Comparison of ENCODE assay signal across 9 mouse cellular contexts in the genomic region with DNA sequence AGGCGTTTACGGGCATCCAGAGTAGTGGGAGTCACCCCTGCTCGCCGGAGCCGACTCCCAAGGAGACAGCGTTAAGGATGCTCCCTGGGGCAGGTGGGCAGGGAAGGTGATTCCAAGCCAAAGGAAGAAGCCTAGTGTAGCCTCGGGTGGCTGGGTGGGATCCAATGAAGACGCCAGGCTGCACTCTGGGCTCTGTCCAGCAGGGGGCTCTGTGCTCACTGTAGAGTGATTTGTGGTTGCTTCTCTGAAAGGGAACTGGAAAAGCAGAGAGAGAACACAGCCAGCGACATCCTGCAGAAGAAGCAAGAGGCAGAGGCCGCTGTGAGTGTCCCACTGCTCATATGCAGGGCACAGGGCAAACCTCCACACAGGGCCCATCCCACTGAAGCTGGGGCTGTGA. TPM values are rescaled to one million over a fixed set of nuclear protein-coding genes. Genes with fewer than 3 reads are reported as not detected.
DNase-seq lines count a peak whose midpoint lies in the region; ATAC-seq and TF ChIP-seq lines count a peak whose summit lies in the region.
"Had no signal": no experiment of that assay in that cellular context is flagged by ENCODE, and none has a peak within 500 bp of the region (broad histone marks: within the 10 kb centered on the region; RNA-seq: fewer than 3 reads in every experiment).

No protein-coding gene starts in this region.

- TF ChIP-seq CTCF in ES-Bruce4 (IDR thresholded peaks at IDR 0.05; ENCODE audit: low read depth, low read length) = peak; percentile 85
- TF ChIP-seq CTCF in bone marrow, adult 2 months (IDR thresholded peaks at IDR 0.05; ENCODE audit: control insufficient read depth, insufficient read depth, low read length) = peak; percentile 86

- no peak for ATAC-seq in embryonic facial prominence, embryonic 14.5 days (ENCODE audit: low read depth)

- H3K36me3 ChIP-seq in ES-Bruce4 (ENCODE audit: control insufficient read depth, insufficient read depth, low read length, poor library complexity, severe bottlenecking) = peaks cover 19% of the 10 kb centered on the region
- peaks cover 61% of the 10 kb centered on the region for H3K36me3 ChIP-seq in embryonic facial prominence, embryonic 14.5 days (ENCODE audit: control insufficient read depth, insufficient read depth, low read length)

- TF ChIP-seq EP300 in ES-Bruce4 (IDR thresholded peaks at IDR 0.05; ENCODE audit: insufficient read depth, low read depth, low read length) = no peak

- no peak overlapping the region for H3K9ac ChIP-seq in ES-Bruce4 (ENCODE audit: low read depth, poor library complexity, severe bottlenecking)
- H3K9ac ChIP-seq in embryonic facial prominence, embryonic 14.5 days (ENCODE audit: low read depth, low read length) = no peak overlapping the region
- H3K9ac ChIP-seq: limb, embryonic 12.5 days had no signal

- H3K4me3 ChIP-seq in ES-Bruce4 (ENCODE audit: low read depth, low read length) = no peak overlapping the region
- no peak overlapping the region for H3K4me3 ChIP-seq in bone marrow, adult 2 months (replicated peaks; ENCODE audit: control insufficient read depth, low read depth, low read length)
- H3K4me3 ChIP-seq in embryonic facial prominence, embryonic 14.5 days (ENCODE audit: low read depth, low read length) = no peak overlapping the region
- H3K4me3 ChIP-seq: limb, embryonic 12.5 days had no signal

- no peak overlapping the region for H3K27ac ChIP-seq in ES-Bruce4 (ENCODE audit: insufficient read depth, low read length)
- peak overlapping the region; percentile 18; the same call in 1 of the 2 replicates for H3K27ac ChIP-seq in bone marrow, adult 2 months (ENCODE audit: control insufficient read depth, insufficient read depth, low read depth, low read length, poor library complexity)
- H3K27ac ChIP-seq in embryonic facial prominence, embryonic 14.5 days (replicated peaks; ENCODE audit: low read depth, low read length) = no peak overlapping the region
- H3K27ac ChIP-seq: limb, embryonic 12.5 days had no signal

- intact Hi-C loops in heart, postnatal 10 days (cut with DNase I) = no loop called here

- no peaks in the 10 kb centered on the region for H3K27me3 ChIP-seq in ES-Bruce4 (ENCODE audit: control insufficient read depth, insufficient read depth, low read length, poor library complexity, severe bottlenecking)
- H3K27me3 ChIP-seq in embryonic facial prominence, embryonic 14.5 days (replicated peaks; ENCODE audit: control insufficient read depth, insufficient read depth, low read length) = no peaks in the 10 kb centered on the region
- H3K27me3 ChIP-seq: limb, embryonic 12.5 days had no signal

- 42% methylated on average over 10 of the region's 10 CpGs for WGBS in bone marrow, adult 2 months
- WGBS in embryonic facial prominence, embryonic 14.5 days = 41% methylated on average over 8 of the region's 10 CpGs

- DNase-seq in embryonic facial prominence, embryonic 14.5 days (ENCODE audit: low spot score) = peak; percentile 75
- peak; percentile 87 to 94 for DNase-seq in heart, postnatal 10 days
- peak; percentile 88 for DNase-seq in layer of hippocampus, adult 9-10 months (ENCODE audit: low spot score)
- DNase-seq in lung, postnatal 14 days = peak; percentile 91
- peak; percentile 50 for DNase-seq in retina, adult 2 months (ENCODE audit: low read depth, low spot score)
- peak; percentile 51 to 79 for DNase-seq in urinary bladder, adult 18-20 months (ENCODE audit: low spot score in 2 of 2)

- no peak for TF ChIP-seq POLR2A in ES-Bruce4 (IDR thresholded peaks at IDR 0.05; ENCODE audit: insufficient read depth, low read length)
- TF ChIP-seq POLR2A in bone marrow, adult 2 months (IDR thresholded peaks at IDR 0.05; ENCODE audit: borderline replicate concordance, control insufficient read depth, low read depth, low read length) = no peak

- H3K4me1 ChIP-seq in ES-Bruce4 (ENCODE audit: control insufficient read depth, insufficient read depth, low read length) = peaks cover 2% of the 10 kb centered on the region
- H3K4me1 ChIP-seq in bone marrow, adult 2 months (ENCODE audit: control insufficient read depth, insufficient read depth, low read length) = 0 out of 2 replicates have a peak, but pooled peaks cover 2% of the 10 kb centered on the region
- H3K4me1 ChIP-seq in embryonic facial prominence, embryonic 14.5 days (ENCODE audit: control insufficient read depth, insufficient read depth, low read length) = no peaks in the 10 kb centered on the region

- H3K4me2 ChIP-seq in embryonic facial prominence, embryonic 14.5 days (ENCODE audit: low read depth, low read length) = no peak overlapping the region
- H3K4me2 ChIP-seq: limb, embryonic 12.5 days had no signal

- no peaks in the 10 kb centered on the region for H3K9me3 ChIP-seq in ES-Bruce4 (replicated peaks; ENCODE audit: control insufficient read depth, insufficient read depth, low read length, poor library complexity, severe bottlenecking)
- H3K9me3 ChIP-seq in embryonic facial prominence, embryonic 14.5 days (ENCODE audit: control insufficient read depth, low read length) = 0 out of 2 replicates have a peak, but pooled peaks cover 3% of the 10 kb centered on the region
- H3K9me3 ChIP-seq: limb, embryonic 12.5 days had no signal

RNA-seq across cellular contexts. Expression of a gene that starts 11.0 kb away (rescaled TPM):
- 20.0 and 20.7 TPM in 2 replicates for polyA plus RNA-seq in ES-Bruce4 (2011; ENCODE audit: insufficient read depth, insufficient read length, low read depth, missing spikeins)
- 16.4 and 23.6 TPM in 2 replicates for polyA plus RNA-seq in bone marrow, adult 2 months (2011; ENCODE audit: insufficient read depth, insufficient read length, low replicate concordance, missing spikeins)
- 31.7 and 32.7 TPM in 2 replicates for polyA plus RNA-seq in embryonic facial prominence, embryonic 14.5 days (2014; fragmentation: Nextera tagmentation; extraction: Ambion mirVana)
- 10 to 100 TPM; 10.3 to 12.5 TPM for total RNA-seq in heart, postnatal 10 days (2021)

RNA-seq across cellular contexts. Expression of a gene that starts 18.3 kb away (rescaled TPM):
- polyA plus RNA-seq in ES-Bruce4 (2011; ENCODE audit: insufficient read depth, insufficient read length, low read depth, missing spikeins) = 49.7 and 52.1 TPM in 2 replicates
- polyA plus RNA-seq in bone marrow, adult 2 months (2011; ENCODE audit: insufficient read depth, insufficient read length, low replicate concordance, missing spikeins) = 1.9 and 2.8 TPM in 2 replicates
- 30.1 and 32.6 TPM in 2 replicates for polyA plus RNA-seq in embryonic facial prominence, embryonic 14.5 days (2014; fragmentation: Nextera tagmentation; extraction: Ambion mirVana)
- total RNA-seq in heart, postnatal 10 days (2021) = 10 to 100 TPM in 1 of 2 experiments, 1 to 10 TPM in 1; 8.5 to 11.3 TPM

RNA-seq across cellular contexts. Expression of a gene that starts 30.9 kb away (rescaled TPM):
- polyA plus RNA-seq in ES-Bruce4 (2011; ENCODE audit: insufficient read depth, insufficient read length, low read depth, missing spikeins) = 24.0 and 24.4 TPM in 2 replicates
- polyA plus RNA-seq in bone marrow, adult 2 months (2011; ENCODE audit: insufficient read depth, insufficient read length, low replicate concordance, missing spikeins) = 3.5 and 6.6 TPM in 2 replicates
- 10.9 and 11.2 TPM in 2 replicates for polyA plus RNA-seq in embryonic facial prominence, embryonic 14.5 days (2014; fragmentation: Nextera tagmentation; extraction: Ambion mirVana)
- 10 to 100 TPM; 43.5 to 49.4 TPM for total RNA-seq in heart, postnatal 10 days (2021)

RNA-seq across cellular contexts. Expression of a gene that starts 44.3 kb away (rescaled TPM):
- 89.1 and 95.3 TPM in 2 replicates for polyA plus RNA-seq in ES-Bruce4 (2011; ENCODE audit: insufficient read depth, insufficient read length, low read depth, missing spikeins)
- polyA plus RNA-seq in bone marrow, adult 2 months (2011; ENCODE audit: insufficient read depth, insufficient read length, low replicate concordance, missing spikeins) = 50.8 and 79.8 TPM in 2 replicates
- polyA plus RNA-seq in embryonic facial prominence, embryonic 14.5 days (2014; fragmentation: Nextera tagmentation; extraction: Ambion mirVana) = 47.5 and 53.1 TPM in 2 replicates
- total RNA-seq in heart, postnatal 10 days (2021) = 100 to 1,000 TPM in 1 of 2 experiments, 10 to 100 TPM in 1; 98.5 to 107 TPM

RNA-seq across cellular contexts. Expression of a gene that starts 49.7 kb away (rescaled TPM):
- polyA plus RNA-seq in ES-Bruce4 (2011; ENCODE audit: insufficient read depth, insufficient read length, low read depth, missing spikeins) = 13.4 and 13.5 TPM in 2 replicates
- 7.7 and 21.0 TPM in 2 replicates for polyA plus RNA-seq in bone marrow, adult 2 months (2011; ENCODE audit: insufficient read depth, insufficient read length, low replicate concordance, missing spikeins)
- polyA plus RNA-seq in embryonic facial prominence, embryonic 14.5 days (2014; fragmentation: Nextera tagmentation; extraction: Ambion mirVana) = 19.0 and 19.9 TPM in 2 replicates
- 1 to 10 TPM; 4.9 to 5.2 TPM for total RNA-seq in heart, postnatal 10 days (2021)
